Mouse (Mus musculus): ENCODE data around the gene Cdkl1. TPM values are rescaled to one million over a fixed set of nuclear protein-coding genes. Genes with fewer than 3 reads are reported as not detected.

The Cdkl1 gene
- polyA plus RNA-seq, 1 experiment from 2014 or later: not detected

- Histone ChIP-seq H3K79me2 (ENCODE audit: inconsistent target) (no peaks in the 10 kb centered on the region), H3K27ac (no peak overlapping the region), H3K4me3 (ENCODE audit: inconsistent target) (no peak overlapping the region), H3K36me3 (ENCODE audit: inconsistent target) (0 out of 2 replicates have a peak, but pooled peaks cover 17% of the 10 kb centered on the region)
- 94% methylated on average over 10 of the region's 10 CpGs for WGBS (ENCODE audit: missing documents)
Measured at GRCm38 (mm10) chr12:69804393-69805070, 13.5 kb upstream of the Cdkl1 start.

GRCm38 (mm10) chr12:69803196-69803595 lies 12.1 kb upstream of the Cdkl1 start:
- Histone ChIP-seq H3K4me3 (ENCODE audit: inconsistent target) (no peak overlapping the region), H3K27ac (no peak overlapping the region), H3K79me2 (ENCODE audit: inconsistent target) (no peaks in the 10 kb centered on the region), H3K36me3 (ENCODE audit: inconsistent target) (0 out of 2 replicates have a peak, but pooled peaks cover 12% of the 10 kb centered on the region)
- WGBS (ENCODE audit: missing documents): 76% methylated on average over 3 of the region's 6 CpGs

GRCm38 (mm10) chr12:69800586-69800985 lies 9.5 kb upstream of the Cdkl1 start:
- WGBS (ENCODE audit: missing documents): 90% methylated on average over 4 of the region's 4 CpGs
- no peak overlapping the region for H3K27ac ChIP-seq
- H3K4me3 ChIP-seq (ENCODE audit: inconsistent target): no peak overlapping the region

GRCm38 (mm10) chr12:69796311-69796710 lies 5.2 kb upstream of the Cdkl1 start:
- WGBS (ENCODE audit: missing documents): 94% methylated on average over 3 of the region's 3 CpGs

More at GRCm38 (mm10) chr12:69800586-69800985, 9.5 kb upstream of the Cdkl1 start:
- Histone ChIP-seq H3K79me2 (ENCODE audit: inconsistent target) (no peaks in the 10 kb centered on the region), H3K36me3 (ENCODE audit: inconsistent target) (0 out of 2 replicates have a peak, but pooled peaks cover 5% of the 10 kb centered on the region)

GRCm38 (mm10) chr12:69789766-69790529 lies 1.1 kb downstream of the Cdkl1 start:
- H3K27ac ChIP-seq: no peak overlapping the region

More at GRCm38 (mm10) chr12:69796311-69796710, 5.2 kb upstream of the Cdkl1 start:
- H3K79me2 ChIP-seq (ENCODE audit: inconsistent target): no peaks in the 10 kb centered on the region
- no peak overlapping the region for H3K27ac ChIP-seq
- no peaks in the 10 kb centered on the region for H3K36me3 ChIP-seq (ENCODE audit: inconsistent target)
- H3K4me3 ChIP-seq (ENCODE audit: inconsistent target): no peak overlapping the region

GRCm38 (mm10) chr12:69788380-69788779 lies 2.7 kb downstream of the Cdkl1 start:
- H3K27ac ChIP-seq: no peak overlapping the region
- H3K79me2 ChIP-seq (ENCODE audit: inconsistent target): no peaks in the 10 kb centered on the region
- H3K4me3 ChIP-seq (ENCODE audit: inconsistent target): no peak overlapping the region
- H3K36me3 ChIP-seq (ENCODE audit: inconsistent target): no peaks in the 10 kb centered on the region
- 90% methylated on average over 5 of the region's 5 CpGs for WGBS (ENCODE audit: missing documents)

More at GRCm38 (mm10) chr12:69789766-69790529, 1.1 kb downstream of the Cdkl1 start:
- WGBS (ENCODE audit: missing documents): 53% methylated on average over 27 of the region's 27 CpGs
- Histone ChIP-seq H3K36me3 (ENCODE audit: inconsistent target) (no peaks in the 10 kb centered on the region), H3K79me2 (ENCODE audit: inconsistent target) (no peaks in the 10 kb centered on the region), H3K4me3 (ENCODE audit: inconsistent target) (peak overlapping the region; percentile 26; the same call in 1 of the 2 replicates)

- Histone ChIP-seq H3K4me3 (ENCODE audit: inconsistent target) (no peak overlapping the region), H3K27ac (no peak overlapping the region), H3K79me2 (ENCODE audit: inconsistent target) (no peaks in the 10 kb centered on the region), H3K36me3 (ENCODE audit: inconsistent target) (no peaks in the 10 kb centered on the region)
- WGBS (ENCODE audit: missing documents): 88% methylated on average over 9 of the region's 9 CpGs
Measured at GRCm38 (mm10) chr12:69785471-69785870, 5.6 kb downstream of the Cdkl1 start.

- WGBS (ENCODE audit: missing documents): 88% methylated on average over 6 of the region's 6 CpGs
- Histone ChIP-seq H3K27ac (no peak overlapping the region), H3K4me3 (ENCODE audit: inconsistent target) (no peak overlapping the region)
Measured at GRCm38 (mm10) chr12:69783247-69784025, 7.6 kb downstream of the Cdkl1 start.

GRCm38 (mm10) chr12:69781935-69782650 lies 9.0 kb downstream of the Cdkl1 start:
- Histone ChIP-seq H3K79me2 (ENCODE audit: inconsistent target) (no peaks in the 10 kb centered on the region), H3K4me3 (ENCODE audit: inconsistent target) (no peak overlapping the region), H3K36me3 (ENCODE audit: inconsistent target) (no peaks in the 10 kb centered on the region), H3K27ac (no peak overlapping the region)
- 90% methylated on average over 10 of the region's 10 CpGs for WGBS (ENCODE audit: missing documents)

More at GRCm38 (mm10) chr12:69783247-69784025, 7.6 kb downstream of the Cdkl1 start:
- no peaks in the 10 kb centered on the region for H3K79me2 ChIP-seq (ENCODE audit: inconsistent target)
- H3K36me3 ChIP-seq (ENCODE audit: inconsistent target): no peaks in the 10 kb centered on the region

GRCm38 (mm10) chr12:69781480-69781879 lies 9.6 kb downstream of the Cdkl1 start:
- 94% methylated on average over 8 of the region's 8 CpGs for WGBS (ENCODE audit: missing documents)
- Histone ChIP-seq H3K36me3 (ENCODE audit: inconsistent target) (no peaks in the 10 kb centered on the region), H3K27ac (no peak overlapping the region), H3K4me3 (ENCODE audit: inconsistent target) (no peak overlapping the region), H3K79me2 (ENCODE audit: inconsistent target) (no peaks in the 10 kb centered on the region)

- Histone ChIP-seq H3K27ac (no peak overlapping the region), H3K79me2 (ENCODE audit: inconsistent target) (no peaks in the 10 kb centered on the region), H3K4me3 (ENCODE audit: inconsistent target) (no peak overlapping the region), H3K36me3 (ENCODE audit: inconsistent target) (no peaks in the 10 kb centered on the region)
- WGBS (ENCODE audit: missing documents): 93% methylated on average over 2 of the region's 2 CpGs
Measured at GRCm38 (mm10) chr12:69777957-69778356, 13.1 kb downstream of the Cdkl1 start.

GRCm38 (mm10) chr12:69777341-69777730 lies 13.7 kb downstream of the Cdkl1 start:
- Histone ChIP-seq H3K4me3 (ENCODE audit: inconsistent target) (no peak overlapping the region), H3K27ac (no peak overlapping the region), H3K79me2 (ENCODE audit: inconsistent target) (no peaks in the 10 kb centered on the region), H3K36me3 (ENCODE audit: inconsistent target) (no peaks in the 10 kb centered on the region)
- 98% methylated on average over 6 of the region's 6 CpGs for WGBS (ENCODE audit: missing documents)

GRCm38 (mm10) chr12:69776607-69777340 lies 14.3 kb downstream of the Cdkl1 start:
- no peak overlapping the region for H3K4me3 ChIP-seq (ENCODE audit: inconsistent target)
- H3K36me3 ChIP-seq (ENCODE audit: inconsistent target): no peaks in the 10 kb centered on the region
- no peaks in the 10 kb centered on the region for H3K79me2 ChIP-seq (ENCODE audit: inconsistent target)
- WGBS (ENCODE audit: missing documents): 32% methylated on average over 11 of the region's 11 CpGs
- H3K27ac ChIP-seq: no peak overlapping the region
